Mouse (Mus musculus): ENCODE results near the gene H2afx.

- TF ChIP-seq CTCF (IDR thresholded peaks at IDR 0.05; ENCODE audit: low read depth) (no peak), EP300 (optimal IDR thresholded peaks at IDR 0.05) (no peak)
Observed at GRCm38 (mm10) chr9:44286256-44286850, 48.1 kb upstream of the H2afx start.

Measured in stomach, postnatal 0 days (tissue).